Mouse (Mus musculus) olfactory bulb, adult 2 months (tissue): ENCODE data around the gene Iah1.

Experiments used
- CTCF ChIP-seq: fragments of 200-500 bp; IDR thresholded peaks from 2 replicates; pipeline ENCODE4 v1.5.1; 2012; ENCODE audit warnings: low read depth, mild to moderate bottlenecking, low read length, moderate library complexity; ENCODE audit not compliant: insufficient read depth
- POLR2A ChIP-seq: fragments of 200-500 bp; IDR thresholded peaks from 2 replicates; pipeline ENCODE4 v1.6.1; 2012; ENCODE audit warnings: mild to moderate bottlenecking, low read depth, low read length, moderate library complexity; ENCODE audit not compliant: insufficient read depth

GRCm38 (mm10) chr12:21353681-21354080 is 37.5 kb downstream of the Iah1 start:
- no peak for TF ChIP-seq CTCF
- TF ChIP-seq POLR2A = no peak
